In genomic region chr9:25191612-25192011, GRCm38 (mm10) we compare ENCODE assay signal across 24 mouse cellular contexts. TPM values are rescaled to one million over a fixed set of nuclear protein-coding genes. Genes with fewer than 3 reads are reported as not detected.
DNase-seq lines count a peak whose midpoint lies in the region; ATAC-seq and TF ChIP-seq lines count a peak whose summit lies in the region.
"Had no signal": no experiment of that assay in that cellular context is flagged by ENCODE, and none has a peak within 500 bp of the region (broad histone marks: within the 10 kb centered on the region; RNA-seq: fewer than 3 reads in every experiment).

No protein-coding gene starts in this region.

- no peak for TF ChIP-seq EP300 in lung, postnatal 0 days (IDR thresholded peaks at IDR 0.05)

- no peaks in the 10 kb centered on the region for H3K9me3 ChIP-seq in lung, postnatal 0 days (ENCODE audit: low read length)
- H3K9me3 ChIP-seq: neural tube, embryonic 12.5 days had no signal

- H3K27me3 ChIP-seq in lung, postnatal 0 days (replicated peaks; ENCODE audit: insufficient read depth, low read length), result no peaks in the 10 kb centered on the region
- H3K27me3 ChIP-seq: neural tube, embryonic 12.5 days had no signal

- H3K9ac ChIP-seq in lung, postnatal 0 days (replicated peaks; ENCODE audit: low read depth), result no peak overlapping the region
- H3K9ac ChIP-seq: neural tube, embryonic 12.5 days had no signal

- ATAC-seq in lung, postnatal 0 days, result no peak
- ATAC-seq: forebrain, embryonic 14.5 days had no signal

- peak overlapping the region; percentile 93 for H3K27ac ChIP-seq in cortical plate, adult 2 months (ENCODE audit: insufficient read depth, low read length)
- no peak overlapping the region for H3K27ac ChIP-seq in gastrocnemius, adult 2 months
- no peak overlapping the region for H3K27ac ChIP-seq in lung, postnatal 0 days (ENCODE audit: low read length)
- H3K27ac ChIP-seq: neural tube, embryonic 12.5 days; stomach, postnatal 0 days had no signal

- no peak for TF ChIP-seq CTCF in cortical plate, adult 2 months (IDR thresholded peaks at IDR 0.05; ENCODE audit: extremely low read depth, insufficient read depth, low read length)
- no peak for TF ChIP-seq CTCF in gastrocnemius, adult 2 months (IDR thresholded peaks at IDR 0.05)
- TF ChIP-seq CTCF in lung, postnatal 0 days (IDR thresholded peaks at IDR 0.05), result no peak

- no peaks in the 10 kb centered on the region for H3K36me3 ChIP-seq in lung, postnatal 0 days (ENCODE audit: insufficient read depth, low read length)
- H3K36me3 ChIP-seq: neural tube, embryonic 12.5 days had no signal

- 66% methylated on average over 2 of the region's 2 CpGs for WGBS in lung, postnatal 0 days

- intact Hi-C loops in gastrocnemius, adult 2 months (cut with DNase I), result no loop called here

- no peak overlapping the region for H3K4me2 ChIP-seq in lung, postnatal 0 days (replicated peaks; ENCODE audit: low read depth, low read length)
- H3K4me2 ChIP-seq: heart, embryonic 11.5 days; neural tube, embryonic 12.5 days had no signal

- peaks cover 3% of the 10 kb centered on the region for H3K4me1 ChIP-seq in cortical plate, adult 2 months (ENCODE audit: control insufficient read depth, insufficient read depth, low read length)
- H3K4me1 ChIP-seq in lung, postnatal 0 days (ENCODE audit: insufficient read depth, low read depth, low read length), result no peaks in the 10 kb centered on the region
- H3K4me1 ChIP-seq: neural tube, embryonic 12.5 days had no signal

- TF ChIP-seq POLR2A in cortical plate, adult 2 months (IDR thresholded peaks at IDR 0.05; ENCODE audit: extremely low read depth, insufficient read depth, low read length), result no peak

- DNase-seq in B cell, adult 2 months, result peak; percentile 16 to 38
- DNase-seq in CD4-positive, CD25-positive, alpha-beta regulatory T cell, adult 2 months (ENCODE audit: low read depth, low spot score), result peak; percentile 51
- peak; percentile 69 for DNase-seq in naive thymus-derived CD4-positive, alpha-beta T cell, adult 2 months (ENCODE audit: low read depth)
- no peak for DNase-seq in gastrocnemius, adult 2 months
- no peak for DNase-seq in gastrocnemius, postnatal 4 days (ENCODE audit: low spot score in 2 of 2)
- DNase-seq in lung, postnatal 0 days (ENCODE audit: low spot score), result no peak
- DNase-seq: adrenal gland, postnatal 14 days; cerebellum, postnatal 14 days; gastrocnemius, postnatal 25 days; heart, postnatal 10 days; kidney, adult 8-10 months; kidney, postnatal 14 days; left cerebral cortex, postnatal 4 days; liver; lung, postnatal 14 days; right cerebral cortex, adult 18-20 months; spleen, adult 18-20 months; thymus, postnatal 4 days had no signal

- no peak overlapping the region for H3K4me3 ChIP-seq in cortical plate, adult 2 months (ENCODE audit: insufficient read depth, low read length)
- H3K4me3 ChIP-seq in gastrocnemius, adult 2 months, result no peak overlapping the region
- no peak overlapping the region for H3K4me3 ChIP-seq in lung, postnatal 0 days (ENCODE audit: low read depth, low read length)
- H3K4me3 ChIP-seq: layer of hippocampus, adult 2 months; neural tube, embryonic 12.5 days had no signal

RNA-seq across cellular contexts. Expression of gene Herpud2, which starts 40.0 kb away (rescaled TPM):
- 37.8 and 42.3 TPM in 2 replicates for polyA plus RNA-seq in cortical plate, adult 2 months (2012; rRNA removed)
- total RNA-seq in gastrocnemius, adult 2 months (2021), result 10 to 100 TPM; 41.5 to 50.0 TPM
- 10 to 100 TPM; 45.8 to 49.3 TPM for total RNA-seq in gastrocnemius, postnatal 4 days (2021)
- 36.2 and 39.3 TPM in 2 replicates for polyA plus RNA-seq in lung, postnatal 0 days (2015; fragmentation: Nextera tagmentation; extraction: Ambion mirVana)

Comparison
In these comparisons a context has a peak if more than half of its experiments do, and no peak if none do; other contexts are left out.
1. DNase-seq: peak in B cell, adult 2 months (2 of 2), CD4-positive, CD25-positive, alpha-beta regulatory T cell, adult 2 months (single experiment) and naive thymus-derived CD4-positive, alpha-beta T cell, adult 2 months (single experiment); none in gastrocnemius, adult 2 months (single experiment), gastrocnemius, postnatal 4 days (0 of 2) and lung, postnatal 0 days (single experiment).